Comparison of ENCODE assay signal across 25 mouse cellular contexts in the genomic region with DNA sequence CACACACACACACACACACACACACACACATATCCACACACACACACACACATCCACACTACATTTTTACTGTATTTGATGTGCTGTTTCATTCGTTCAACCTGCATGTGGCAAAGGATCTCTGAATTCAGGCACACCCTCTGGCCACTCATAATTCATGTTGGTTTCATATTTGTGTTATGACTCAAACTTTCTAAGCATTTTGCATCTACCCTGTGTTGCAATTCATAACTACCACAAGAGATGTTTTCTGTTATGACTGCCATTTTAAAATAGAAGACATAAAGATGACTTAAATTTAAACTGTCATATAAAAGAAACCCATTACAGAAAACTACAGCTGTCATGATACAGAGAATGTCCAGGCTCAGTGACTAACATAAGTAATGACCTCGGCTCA. TPM values are rescaled to one million over a fixed set of nuclear protein-coding genes. Genes with fewer than 3 reads are reported as not detected.
"Had no signal": no experiment of that assay in that cellular context is flagged by ENCODE, and none has a peak within 500 bp of the region (broad histone marks: within the 10 kb centered on the region; RNA-seq: fewer than 3 reads in every experiment).

No protein-coding gene starts in this region.

- H3K36me3 ChIP-seq: limb, embryonic 12.5 days; limb, embryonic 15.5 days; liver, embryonic 12.5 days; liver, embryonic 15.5 days; lung, embryonic 15.5 days; midbrain, embryonic 10.5 days; neural tube, embryonic 13.5 days; stomach, embryonic 15.5 days had no signal

- H3K9ac ChIP-seq: limb, embryonic 12.5 days; limb, embryonic 15.5 days; liver, embryonic 12.5 days; liver, embryonic 15.5 days; lung, embryonic 15.5 days; neural tube, embryonic 13.5 days; stomach, embryonic 15.5 days had no signal

- H3K9me3 ChIP-seq: limb, embryonic 12.5 days; limb, embryonic 15.5 days; liver, embryonic 12.5 days; liver, embryonic 15.5 days; lung, embryonic 15.5 days; megakaryocyte, embryonic 14.5 days; midbrain, embryonic 10.5 days; neural tube, embryonic 13.5 days; stomach, embryonic 15.5 days had no signal

- ATAC-seq: liver, embryonic 12.5 days had no signal

- H3K27me3 ChIP-seq: limb, embryonic 12.5 days; limb, embryonic 15.5 days; liver, embryonic 12.5 days; liver, embryonic 15.5 days; lung, embryonic 15.5 days; megakaryocyte, embryonic 14.5 days; neural tube, embryonic 13.5 days; stomach, embryonic 15.5 days had no signal

- H3K4me2 ChIP-seq: limb, embryonic 12.5 days; limb, embryonic 15.5 days; liver, embryonic 12.5 days; liver, embryonic 15.5 days; lung, embryonic 15.5 days; neural tube, embryonic 13.5 days; stomach, embryonic 15.5 days had no signal

- H3K4me1 ChIP-seq: limb, embryonic 15.5 days; liver, embryonic 12.5 days; liver, embryonic 15.5 days; lung, embryonic 15.5 days; stomach, embryonic 15.5 days had no signal

- H3K4me3 ChIP-seq: layer of hippocampus, adult 2 months; limb, embryonic 12.5 days; limb, embryonic 15.5 days; liver, embryonic 12.5 days; liver, embryonic 15.5 days; lung, embryonic 15.5 days; megakaryocyte, embryonic 14.5 days; midbrain, embryonic 10.5 days; neural tube, embryonic 13.5 days; stomach, embryonic 15.5 days had no signal

- DNase-seq: kidney, adult 11 months; kidney, adult 8-10 months; kidney, postnatal 25 days; layer of hippocampus, adult 9-11 months; left cerebral cortex, postnatal 4 days; lung, adult 18-20 months; lung, postnatal 14 days; midbrain, embryonic 14.5 days; retina, postnatal 1 day; right cerebral cortex, postnatal 25 days; spleen, adult 18-20 months; thymus, adult 18-20 months; thymus, postnatal 36 days had no signal

- H3K27ac ChIP-seq: kidney, postnatal 0 days; layer of hippocampus, adult 2 months; limb, embryonic 12.5 days; limb, embryonic 15.5 days; liver, embryonic 12.5 days; liver, embryonic 15.5 days; lung, embryonic 15.5 days; macrophage; midbrain, embryonic 10.5 days; neural tube, embryonic 13.5 days; stomach, embryonic 15.5 days had no signal

RNA-seq across cellular contexts. Expression of a gene that starts 26.5 kb away (rescaled TPM):
- polyA plus RNA-seq: macrophage had no signal
